Mouse (Mus musculus): ENCODE data around the gene Rnf133. TPM values are rescaled to one million over a fixed set of nuclear protein-coding genes. Genes with fewer than 3 reads are reported as not detected.

Rnf133 gene
- polyA plus RNA-seq, 1 experiment = not detected

DNA sequence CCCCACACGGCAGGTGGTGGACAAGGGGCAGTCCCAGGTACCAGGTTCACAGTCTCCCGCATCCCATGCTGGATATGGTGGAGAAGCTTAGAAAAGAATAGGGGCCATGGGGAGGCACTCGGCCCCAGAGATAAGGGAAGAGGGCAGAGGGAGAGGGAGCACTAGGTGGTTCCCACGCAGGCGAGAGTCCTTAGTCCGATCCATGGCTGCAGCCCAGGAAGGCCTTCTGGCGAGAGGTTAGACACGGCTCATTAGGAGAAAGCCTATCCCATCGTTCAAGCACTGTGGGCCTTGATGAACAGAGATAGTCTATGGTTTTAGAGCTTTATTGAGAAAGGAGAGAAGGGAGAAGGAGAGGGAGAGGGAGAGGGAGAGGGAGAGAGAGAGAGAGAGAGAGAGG is 16.1 kb downstream of the Rnf133 start:
- Histone ChIP-seq H3K4me1 (ENCODE audit: control insufficient read depth, insufficient read depth, insufficient read length, low read length) (no peaks in the 10 kb centered on the region), H3K36me3 (ENCODE audit: control insufficient read depth, insufficient read depth, low read length) (no peaks in the 10 kb centered on the region), H3K27me3 (ENCODE audit: control insufficient read depth, insufficient read depth, low read length) (no peaks in the 10 kb centered on the region), H3K4me3 (ENCODE audit: low read depth, low read length) (no peak overlapping the region), H3K27ac (ENCODE audit: insufficient read depth, low read depth, low read length) (no peak overlapping the region)
- TF ChIP-seq CTCF (IDR thresholded peaks at IDR 0.05; ENCODE audit: extremely low read depth, insufficient read length, insufficient replicate concordance, low read depth, low read length) (no peak), POLR2A (IDR thresholded peaks at IDR 0.05; ENCODE audit: low read depth, low read length) (no peak)
- 85% methylated on average over 9 of the region's 9 CpGs for WGBS

DNA sequence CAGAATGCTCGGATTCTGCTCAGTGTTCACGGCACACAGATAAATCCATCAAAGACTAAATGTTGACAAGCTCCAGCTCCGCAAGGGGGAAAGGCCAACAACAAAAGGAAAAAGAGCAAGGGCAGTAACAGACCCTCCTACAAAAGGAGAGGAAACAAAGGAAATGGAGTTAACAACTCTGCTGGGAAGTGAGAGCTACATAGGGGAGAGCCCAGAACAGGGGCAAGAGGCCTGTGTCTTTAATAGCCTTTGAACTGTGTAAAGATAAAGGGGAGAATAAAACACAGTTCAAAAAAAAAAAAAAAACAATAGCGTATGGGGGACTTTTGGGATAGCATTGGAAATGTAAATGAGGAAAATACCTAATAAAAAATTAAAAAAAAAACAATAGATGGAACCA is 19.6 kb downstream of the Rnf133 start:
- H3K4me1 ChIP-seq (ENCODE audit: control insufficient read depth, insufficient read depth, insufficient read length, low read length) = no peaks in the 10 kb centered on the region
- WGBS = 59% methylated on average over 4 of the region's 4 CpGs

More for the DNA sequence above, 19.6 kb downstream of the Rnf133 start:
- TF ChIP-seq POLR2A (IDR thresholded peaks at IDR 0.05; ENCODE audit: low read depth, low read length) = no peak
- no peak for TF ChIP-seq CTCF (IDR thresholded peaks at IDR 0.05; ENCODE audit: extremely low read depth, insufficient read length, insufficient replicate concordance, low read depth, low read length)
- Histone ChIP-seq H3K36me3 (ENCODE audit: control insufficient read depth, insufficient read depth, low read length) (no peaks in the 10 kb centered on the region), H3K4me3 (ENCODE audit: low read depth, low read length) (no peak overlapping the region), H3K27me3 (ENCODE audit: control insufficient read depth, insufficient read depth, low read length) (no peaks in the 10 kb centered on the region), H3K27ac (ENCODE audit: insufficient read depth, low read depth, low read length) (no peak overlapping the region)

Other genes starting within 250 kb of the Rnf133 start
- gene Rnf148, start 4.8 kb upstream of the Rnf133 start, polyA plus RNA-seq (2012; rRNA removed) = 0.08 TPM in 1 of 2 replicates, not detected in the other
- 2.3 and 3.6 TPM in 2 replicates for gene Cadps2, start 189.1 kb upstream of the Rnf133 start, polyA plus RNA-seq (2012; rRNA removed)